Mouse (Mus musculus) embryonic facial prominence, embryonic 14.5 days (tissue): ENCODE data around the gene Slc25a15. TPM values are rescaled to one million over a fixed set of nuclear protein-coding genes. Genes with fewer than 3 reads are reported as not detected.

Source experiments
- ATAC-seq: fragments of 200-750 bp; cut with Nextera tagmentation; 2 replicates; pipeline ENCODE4 v1.8.0; 2017; ENCODE audit warnings: low read depth, moderate number of reproducible peaks, moderate TSS enrichment
- DNase-seq: peaks from one replicate; pipeline ENCODE4 v3.0.0-alpha.2; 2015; ENCODE audit warnings: low spot score
- H3K27ac ChIP-seq: fragments of 300-500 bp; sonication (generic); replicated peaks from 2 replicates; pipeline ENCODE4 v1.5.1; 2014; ENCODE audit warnings: low read depth, mild to moderate bottlenecking, low read length, moderate library complexity
- H3K27me3 ChIP-seq: fragments of 300-500 bp; sonication (generic); replicated peaks from 2 replicates; pipeline ENCODE4 v1.6.1; 2014; ENCODE audit warnings: low read length; ENCODE audit not compliant: control insufficient read depth, insufficient read depth
- H3K36me3 ChIP-seq: fragments of 300-500 bp; sonication (generic); 2 replicates; pipeline ENCODE4 v1.6.1; 2014; ENCODE audit warnings: low read length, mixed read lengths; ENCODE audit not compliant: control insufficient read depth, insufficient read depth
- H3K4me1 ChIP-seq: fragments of 300-500 bp; sonication (generic); 2 replicates; pipeline ENCODE4 v1.6.1; 2014; ENCODE audit warnings: antibody characterized with exemption, low read length; ENCODE audit not compliant: control insufficient read depth, insufficient read depth
- H3K4me2 ChIP-seq: fragments of 300-500 bp; sonication (generic); 2 replicates; pipeline ENCODE4 v1.6.1; 2014; ENCODE audit warnings: low read depth, mild to moderate bottlenecking, low read length, moderate library complexity, mixed read lengths
- H3K4me3 ChIP-seq: fragments of 300-500 bp; sonication (generic); 2 replicates; pipeline ENCODE4 v1.5.1; 2014; ENCODE audit warnings: low read depth, mild to moderate bottlenecking, low read length
- H3K9ac ChIP-seq: fragments of 300-500 bp; sonication (generic); 2 replicates; pipeline ENCODE4 v1.6.1; 2014; ENCODE audit warnings: low read depth, mild to moderate bottlenecking, low read length, moderate library complexity, mixed read lengths
- H3K9me3 ChIP-seq: fragments of 300-500 bp; sonication (generic); 2 replicates; pipeline ENCODE4 v1.6.1; 2016; ENCODE audit warnings: low read length; ENCODE audit not compliant: control insufficient read depth
- WGBS: fragments of 180-500 bp; shearing (Covaris S2); extraction: QIAGEN DNeasy Blood & Tissue Kit; methylation state at CpG from one replicate; pipeline ENCODE4 v1.1.7; 2014; 5-methylcytosine and 5-hydroxymethylcytosine counted together
- polyA plus RNA-seq: library from polyadenylated mRNA; unstranded; fragments of >200 nt; fragmentation: Nextera tagmentation; extraction: Ambion mirVana; gene quantifications from 2 replicates; pipeline ENCODE4 v1.2.1, GENCODE M21; 2014

Slc25a15 gene
- polyA plus RNA-seq, 1 experiment from 2014 or later, result 17.1 TPM

DNA sequence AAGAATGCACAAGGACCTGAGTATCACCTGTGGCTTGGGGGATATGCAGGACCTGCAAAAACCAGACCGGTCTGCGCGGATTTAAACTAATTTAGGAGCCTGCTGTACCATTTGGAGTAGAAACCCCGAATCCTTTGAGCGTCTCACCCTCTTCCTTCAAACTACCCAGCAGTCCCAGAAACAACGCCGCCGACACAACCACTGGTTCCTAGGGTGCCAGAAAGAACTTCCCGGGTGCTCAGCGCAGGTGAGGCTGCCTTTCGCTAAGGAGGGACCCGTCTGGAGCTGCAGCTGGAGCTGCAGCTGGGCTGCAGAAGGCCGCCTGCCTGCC, 621 bp downstream of the Slc25a15 start:
- Histone ChIP-seq H3K4me3 (peak overlapping the region; percentile 57), H3K36me3 (peaks cover 6% of the 10 kb centered on the region; the same call in 1 of the 2 replicates), H3K4me2 (peak overlapping the region; percentile 73), H3K9ac (peak overlapping the region; percentile 85), H3K27ac (peak overlapping the region; percentile 61), H3K4me1 (peaks cover 5% of the 10 kb centered on the region; the same call in 1 of the 2 replicates), H3K9me3 (no peaks in the 10 kb centered on the region), H3K27me3 (no peaks in the 10 kb centered on the region)
- DNase-seq (no peak), ATAC-seq (no peak)
- 0% methylated on average over 13 of the region's 13 CpGs for WGBS

DNA sequence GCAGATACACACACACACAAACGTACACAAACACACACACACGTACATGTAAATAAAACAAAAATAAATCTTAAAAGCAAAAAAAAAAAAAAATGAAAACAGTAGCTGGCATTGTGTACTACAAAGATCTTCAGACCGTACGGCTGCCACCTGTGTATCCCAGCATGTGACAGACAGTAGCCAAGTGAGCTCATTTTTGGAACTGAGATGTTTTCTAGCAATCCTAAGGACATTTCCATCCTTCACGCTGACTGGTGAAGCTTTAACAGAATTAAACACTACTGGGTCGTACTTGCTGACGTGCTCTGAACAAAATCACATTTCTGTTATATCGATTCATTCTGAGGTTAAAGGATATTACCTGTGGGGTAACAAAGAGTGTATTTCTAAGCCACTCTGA, 3.1 kb downstream of the Slc25a15 start:
- no peak overlapping the region for H3K4me3 ChIP-seq
- H3K36me3 ChIP-seq, result peaks cover 16% of the 10 kb centered on the region; the same call in 1 of the 2 replicates
- no peak overlapping the region for H3K27ac ChIP-seq

DNA sequence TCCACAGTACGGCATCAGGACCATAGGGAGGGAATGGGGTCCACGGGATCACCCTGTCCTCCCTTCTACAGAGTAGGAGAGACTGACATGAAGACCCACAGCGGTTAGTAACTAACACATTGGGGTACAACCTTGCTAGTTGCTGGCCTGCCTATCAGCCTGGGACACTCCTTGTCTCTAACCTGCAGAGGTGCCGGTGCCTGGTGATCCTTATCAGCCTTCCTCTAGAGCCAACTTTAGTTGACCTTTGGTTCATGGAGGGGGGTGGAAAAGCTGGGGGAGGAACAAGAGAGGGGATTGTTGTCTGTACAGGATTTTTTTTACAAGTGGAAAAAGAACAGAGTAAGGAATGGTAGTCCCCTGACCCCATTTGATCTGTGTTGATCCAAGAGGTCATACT, 3.9 kb downstream of the Slc25a15 start:
- Histone ChIP-seq H3K9ac (no peak overlapping the region), H3K27me3 (no peaks in the 10 kb centered on the region), H3K9me3 (no peaks in the 10 kb centered on the region), H3K36me3 (peaks cover 20% of the 10 kb centered on the region; the same call in 1 of the 2 replicates), H3K4me2 (no peak overlapping the region), H3K27ac (no peak overlapping the region), H3K4me1 (peaks cover 5% of the 10 kb centered on the region; the same call in 1 of the 2 replicates), H3K4me3 (no peak overlapping the region)
- ATAC-seq, result no peak
- no peak for DNase-seq
- 72% methylated on average over 4 of the region's 4 CpGs for WGBS

More for the DNA sequence above, 3.1 kb downstream of the Slc25a15 start:
- H3K27me3 ChIP-seq, result no peaks in the 10 kb centered on the region
- H3K9me3 ChIP-seq, result no peaks in the 10 kb centered on the region
- H3K9ac ChIP-seq, result no peak overlapping the region
- no peak overlapping the region for H3K4me2 ChIP-seq
- DNase-seq, result no peak
- no peak for ATAC-seq
- peaks cover 5% of the 10 kb centered on the region; the same call in 1 of the 2 replicates for H3K4me1 ChIP-seq
- WGBS, result 90% methylated on average over 8 of the region's 8 CpGs

DNA sequence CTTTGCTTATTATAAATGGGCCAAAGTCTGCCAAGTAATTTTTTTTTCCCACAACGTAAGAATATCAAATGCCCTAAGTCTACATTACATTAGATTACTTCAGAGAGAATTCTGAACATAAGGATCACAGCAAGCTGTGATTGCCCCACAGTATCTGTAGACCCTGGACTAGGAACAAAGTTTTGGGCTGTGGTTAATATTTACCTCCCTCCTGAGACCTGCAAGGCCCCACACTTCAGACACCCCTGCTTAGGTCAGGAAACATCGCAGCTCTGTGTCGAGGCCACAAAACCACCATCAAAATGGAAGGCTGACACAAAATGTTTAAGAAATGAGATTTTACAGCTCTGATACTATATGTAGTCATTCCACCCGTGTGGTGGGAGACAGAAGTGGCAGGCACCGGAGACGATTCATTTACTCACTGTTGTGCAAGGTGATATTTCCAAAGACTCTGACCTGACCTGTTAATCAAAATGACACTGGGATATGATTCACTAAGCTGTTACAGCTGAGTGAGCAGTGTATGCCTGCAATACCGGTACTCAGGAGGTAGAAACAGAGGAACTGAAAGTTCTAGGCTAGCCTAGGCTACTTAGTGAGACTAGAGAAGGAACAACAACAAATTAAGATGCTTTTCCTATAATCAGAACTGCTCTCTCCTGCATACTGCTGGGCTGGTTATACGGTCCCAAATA, 7.5 kb downstream of the Slc25a15 start:
- Histone ChIP-seq H3K4me3 (no peak overlapping the region), H3K27ac (no peak overlapping the region), H3K9ac (no peak overlapping the region), H3K27me3 (no peaks in the 10 kb centered on the region), H3K4me2 (no peak overlapping the region), H3K9me3 (no peaks in the 10 kb centered on the region), H3K36me3 (peaks cover 53% of the 10 kb centered on the region; the same call in 1 of the 2 replicates), H3K4me1 (no peaks in the 10 kb centered on the region)
- ATAC-seq, result no peak
- DNase-seq, result no peak
- WGBS, result 83% methylated on average over 8 of the region's 8 CpGs

DNA sequence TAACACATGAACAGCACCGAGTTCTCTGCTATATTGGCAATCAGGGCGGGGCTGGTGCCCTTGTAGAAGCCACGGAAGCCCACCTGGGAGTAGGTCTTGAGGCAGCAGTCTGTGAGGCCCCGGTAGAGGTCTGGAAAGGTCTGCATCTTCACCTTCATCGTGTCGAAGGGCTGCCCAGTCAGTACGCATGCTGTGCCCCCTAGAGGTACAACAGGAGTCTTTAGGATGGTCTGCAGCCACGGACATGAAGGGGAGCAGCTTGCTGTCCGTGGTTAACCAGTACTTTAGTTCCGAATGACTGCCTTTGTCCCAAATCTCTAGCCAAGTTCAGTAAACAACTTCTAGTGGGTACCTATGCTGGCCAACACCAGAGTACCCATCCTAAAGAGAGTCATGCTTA, 8.5 kb downstream of the Slc25a15 start:
- Histone ChIP-seq H3K4me2 (no peak overlapping the region), H3K9ac (no peak overlapping the region), H3K27me3 (no peaks in the 10 kb centered on the region), H3K27ac (no peak overlapping the region), H3K36me3 (peaks cover 54% of the 10 kb centered on the region; the same call in 1 of the 2 replicates), H3K4me3 (no peak overlapping the region), H3K9me3 (no peaks in the 10 kb centered on the region), H3K4me1 (no peaks in the 10 kb centered on the region)
- WGBS, result 80% methylated on average over 10 of the region's 10 CpGs
- no peak for DNase-seq
- ATAC-seq, result no peak

DNA sequence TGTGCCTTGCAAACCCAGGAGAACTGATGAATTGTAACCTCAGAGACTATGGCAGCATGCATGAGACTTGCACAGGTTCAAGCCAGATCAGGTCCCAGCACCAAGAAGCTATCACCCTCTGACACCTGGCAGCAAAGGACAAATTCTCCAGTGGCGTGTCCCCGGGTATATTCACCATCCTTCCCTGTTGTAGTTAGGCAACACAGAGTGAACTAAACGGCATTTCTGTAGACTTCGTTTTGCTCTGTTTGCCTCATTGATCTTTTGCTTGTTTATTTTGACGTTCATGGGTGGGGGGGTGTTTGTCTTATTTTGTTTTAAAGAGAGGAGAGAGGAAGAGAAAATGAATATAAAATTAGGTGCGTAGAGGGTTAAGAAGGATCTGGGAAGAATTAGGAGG, 13.2 kb downstream of the Slc25a15 start:
- DNase-seq (no peak), ATAC-seq (no peak)
- Histone ChIP-seq H3K27me3 (no peaks in the 10 kb centered on the region), H3K4me3 (no peak overlapping the region), H3K9me3 (no peaks in the 10 kb centered on the region), H3K9ac (no peak overlapping the region), H3K4me1 (no peaks in the 10 kb centered on the region), H3K27ac (no peak overlapping the region), H3K36me3 (peaks cover 63% of the 10 kb centered on the region), H3K4me2 (no peak overlapping the region)
- WGBS, result 90% methylated on average over 6 of the region's 6 CpGs

DNA sequence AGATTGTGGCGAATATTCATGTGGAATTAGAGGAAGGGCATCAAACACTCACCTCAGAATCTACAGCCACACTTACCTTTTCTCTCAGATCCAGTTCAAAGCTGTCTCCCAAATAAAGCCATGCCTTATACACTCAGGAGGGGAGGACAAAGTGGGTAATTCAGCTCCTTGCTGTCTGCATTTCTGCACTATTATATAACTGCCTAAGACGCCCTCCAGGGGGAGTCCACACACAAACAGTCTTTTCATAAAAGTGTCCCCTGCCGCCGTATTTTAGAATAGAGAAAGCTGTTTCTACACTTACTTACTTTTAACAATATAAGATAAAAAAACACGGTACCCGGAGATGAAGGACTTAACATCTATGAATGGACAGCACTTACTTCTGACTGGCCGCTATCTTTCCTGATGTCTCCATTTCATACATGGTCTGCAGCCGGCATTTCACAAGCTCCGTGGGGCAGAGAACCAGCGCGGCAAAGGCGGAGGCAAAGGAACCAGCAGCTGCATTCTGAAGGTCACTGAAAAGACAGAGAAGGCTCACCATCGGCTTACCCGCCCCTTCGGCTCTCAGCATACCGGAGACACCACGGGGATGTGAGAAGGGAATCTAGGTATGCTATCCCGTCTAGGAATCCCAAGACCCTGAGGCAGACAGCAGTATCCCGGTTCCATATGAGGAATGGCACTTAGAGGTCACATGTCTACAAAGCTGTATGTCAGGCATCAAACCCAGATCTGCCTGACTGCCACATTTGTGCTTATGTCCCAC, 15.4 kb downstream of the Slc25a15 start:
- DNase-seq (no peak), ATAC-seq (no peak)
- Histone ChIP-seq H3K27ac (no peak overlapping the region), H3K9ac (no peak overlapping the region), H3K4me2 (no peak overlapping the region), H3K9me3 (no peaks in the 10 kb centered on the region), H3K4me3 (no peak overlapping the region), H3K36me3 (peaks cover 48% of the 10 kb centered on the region), H3K4me1 (no peaks in the 10 kb centered on the region), H3K27me3 (no peaks in the 10 kb centered on the region)
- 76% methylated on average over 19 of the region's 19 CpGs for WGBS

DNA sequence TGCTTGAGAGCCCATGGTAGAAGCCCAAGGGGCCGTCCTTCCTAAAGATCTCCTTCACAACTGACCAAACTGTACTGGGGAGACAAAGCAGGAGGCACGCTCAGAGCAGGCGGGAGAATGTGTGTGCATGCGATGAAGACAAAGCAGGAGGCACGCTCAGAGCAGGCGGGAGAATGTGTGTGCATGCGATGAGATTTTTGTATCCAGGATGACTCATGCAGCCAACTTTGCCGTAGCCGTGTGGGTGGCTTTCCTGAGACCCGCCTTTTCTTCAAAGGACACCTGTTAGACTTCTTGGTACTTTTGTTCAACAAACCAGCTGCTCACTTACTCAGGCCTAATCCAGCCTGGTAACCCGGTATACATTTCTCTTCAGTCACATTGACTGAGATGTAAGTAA, 17.5 kb downstream of the Slc25a15 start:
- no peak overlapping the region for H3K27ac ChIP-seq
- no peaks in the 10 kb centered on the region for H3K27me3 ChIP-seq
- no peaks in the 10 kb centered on the region for H3K9me3 ChIP-seq
- 86% methylated on average over 11 of the region's 11 CpGs for WGBS
- H3K36me3 ChIP-seq, result peaks cover 36% of the 10 kb centered on the region
- H3K4me1 ChIP-seq, result no peaks in the 10 kb centered on the region
- no peak for ATAC-seq
- no peak for DNase-seq
- H3K4me2 ChIP-seq, result no peak overlapping the region
- no peak overlapping the region for H3K4me3 ChIP-seq
- no peak overlapping the region for H3K9ac ChIP-seq
